In the genomic region with DNA sequence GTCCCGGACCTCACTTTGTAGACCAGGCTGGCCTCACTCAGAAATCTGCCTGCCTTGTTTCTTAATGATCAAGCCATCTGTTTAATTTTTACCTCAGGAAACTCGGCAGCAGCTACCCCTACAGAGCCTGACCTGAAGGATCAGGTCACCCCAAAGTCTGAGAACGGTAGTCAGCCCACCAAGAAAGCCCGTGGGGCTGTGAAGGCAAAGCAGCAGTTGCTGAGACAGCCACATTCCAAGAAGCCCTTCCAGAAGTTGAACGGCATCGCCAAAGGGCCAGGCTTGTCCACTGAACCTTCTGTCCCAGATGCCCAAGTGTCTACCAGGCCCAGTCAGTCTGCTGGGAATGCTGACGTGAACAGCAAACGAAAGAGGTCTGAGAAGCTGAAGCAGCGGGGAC, we compare ENCODE assay signal across 14 mouse cellular contexts. TPM values are rescaled to one million over a fixed set of nuclear protein-coding genes. Genes with fewer than 3 reads are reported as not detected.
DNase-seq lines count a peak whose midpoint lies in the region; ATAC-seq and TF ChIP-seq lines count a peak whose summit lies in the region.
"Had no signal": no experiment of that assay in that cellular context is flagged by ENCODE, and none has a peak within 500 bp of the region (broad histone marks: within the 10 kb centered on the region; RNA-seq: fewer than 3 reads in every experiment).

No protein-coding gene starts in this region.

- no peak overlapping the region for H3K4me2 ChIP-seq in kidney, embryonic 16.5 days (replicated peaks; ENCODE audit: low read depth, low read length)
- H3K4me2 ChIP-seq in midbrain, embryonic 15.5 days, result no peak overlapping the region
- no peak overlapping the region for H3K4me2 ChIP-seq in midbrain, postnatal 0 days (ENCODE audit: low read depth, low read length, poor library complexity, severe bottlenecking)
- no peak overlapping the region for H3K4me2 ChIP-seq in kidney, embryonic 15.5 days

- H3K4me3 ChIP-seq in kidney, adult 2 months (ENCODE audit: insufficient read depth, low read depth, low read length), result no peak overlapping the region
- no peak overlapping the region for H3K4me3 ChIP-seq in kidney, embryonic 16.5 days (ENCODE audit: low read length)
- no peak overlapping the region for H3K4me3 ChIP-seq in midbrain, embryonic 15.5 days
- no peak overlapping the region for H3K4me3 ChIP-seq in midbrain, postnatal 0 days (ENCODE audit: low read depth, low read length)
- H3K4me3 ChIP-seq in kidney, embryonic 15.5 days (replicated peaks), result no peak overlapping the region
- H3K4me3 ChIP-seq: forebrain, embryonic 15.5 days; heart, embryonic 15.5 days had no signal

- no peaks in the 10 kb centered on the region for H3K9me3 ChIP-seq in kidney, embryonic 16.5 days (ENCODE audit: low read length)
- no peaks in the 10 kb centered on the region for H3K9me3 ChIP-seq in midbrain, embryonic 15.5 days
- H3K9me3 ChIP-seq in midbrain, postnatal 0 days (ENCODE audit: low read length), result no peaks in the 10 kb centered on the region
- H3K9me3 ChIP-seq in kidney, embryonic 15.5 days (replicated peaks), result no peaks in the 10 kb centered on the region
- H3K9me3 ChIP-seq: forebrain, embryonic 15.5 days; heart, embryonic 15.5 days had no signal

- H3K9ac ChIP-seq in kidney, embryonic 16.5 days (replicated peaks; ENCODE audit: low read length), result no peak overlapping the region
- H3K9ac ChIP-seq in midbrain, embryonic 15.5 days, result no peak overlapping the region
- no peak overlapping the region for H3K9ac ChIP-seq in midbrain, postnatal 0 days (replicated peaks; ENCODE audit: low read length, poor library complexity, severe bottlenecking)
- H3K9ac ChIP-seq in kidney, embryonic 15.5 days, result no peak overlapping the region
- H3K9ac ChIP-seq: forebrain, embryonic 15.5 days; heart, embryonic 15.5 days had no signal

- H3K4me1 ChIP-seq in kidney, adult 2 months (ENCODE audit: control insufficient read depth, insufficient read depth, low read length), result peaks cover 21% of the 10 kb centered on the region
- peaks cover 45% of the 10 kb centered on the region for H3K4me1 ChIP-seq in kidney, embryonic 16.5 days (ENCODE audit: insufficient read depth, low read length)
- H3K4me1 ChIP-seq in midbrain, embryonic 15.5 days, result peaks cover 42% of the 10 kb centered on the region
- H3K4me1 ChIP-seq in midbrain, postnatal 0 days (ENCODE audit: insufficient read depth, low read length), result peaks cover 25% of the 10 kb centered on the region; the same call in 1 of the 2 replicates
- peaks cover 52% of the 10 kb centered on the region for H3K4me1 ChIP-seq in kidney, embryonic 15.5 days

- peak overlapping the region; percentile 40 for H3K27ac ChIP-seq in kidney, adult 2 months (ENCODE audit: insufficient read depth, low read depth, low read length)
- H3K27ac ChIP-seq in kidney, embryonic 16.5 days (ENCODE audit: low read length), result no peak overlapping the region
- peak overlapping the region; percentile 92; the same call in 1 of the 2 replicates for H3K27ac ChIP-seq in midbrain, embryonic 15.5 days
- H3K27ac ChIP-seq in midbrain, postnatal 0 days (ENCODE audit: low read depth, low read length), result no peak overlapping the region
- H3K27ac ChIP-seq in kidney, embryonic 15.5 days, result 0 out of 2 replicates have a peak overlapping the region, but pooled peaks have one; percentile 84

- DNase-seq in kidney, adult 2 months, result peak; percentile 62
- no peak for DNase-seq in midbrain, postnatal 0 days (ENCODE audit: low spot score)
- DNase-seq in left cerebral cortex, postnatal 36 days (ENCODE audit: low spot score in 2 of 2), result no peak
- DNase-seq: cerebellum, postnatal 10 days; embryo, embryonic 11 days; left cerebral cortex, postnatal 4 days; spleen, adult 18-20 months; thymus, adult 18-20 months had no signal

- 54% methylated on average over 9 of the region's 9 CpGs for WGBS in kidney, adult 2 months
- WGBS in kidney, embryonic 16.5 days, result 76% methylated on average over 9 of the region's 9 CpGs
- WGBS in midbrain, embryonic 15.5 days, result 84% methylated on average over 9 of the region's 9 CpGs
- WGBS in midbrain, postnatal 0 days, result 85% methylated on average over 9 of the region's 9 CpGs
- 80% methylated on average over 9 of the region's 9 CpGs for WGBS in kidney, embryonic 15.5 days

- no peaks in the 10 kb centered on the region for H3K27me3 ChIP-seq in kidney, adult 2 months (replicated peaks; ENCODE audit: control insufficient read depth, insufficient read depth, low read length)
- H3K27me3 ChIP-seq in kidney, embryonic 16.5 days (ENCODE audit: insufficient read depth, low read length), result no peaks in the 10 kb centered on the region
- H3K27me3 ChIP-seq in midbrain, embryonic 15.5 days (replicated peaks), result no peaks in the 10 kb centered on the region
- no peaks in the 10 kb centered on the region for H3K27me3 ChIP-seq in midbrain, postnatal 0 days (ENCODE audit: insufficient read depth, low read length)
- no peaks in the 10 kb centered on the region for H3K27me3 ChIP-seq in kidney, embryonic 15.5 days
- H3K27me3 ChIP-seq: forebrain, embryonic 15.5 days; heart, embryonic 15.5 days had no signal

- TF ChIP-seq CTCF in kidney, adult 2 months (conservative IDR thresholded peaks at IDR 0.05; ENCODE audit: insufficient read depth, insufficient read length, low read depth, low read length), result no peak
- no peak for TF ChIP-seq CTCF in midbrain, postnatal 0 days (IDR thresholded peaks at IDR 0.05)

- H3K36me3 ChIP-seq in kidney, adult 2 months (ENCODE audit: control insufficient read depth, insufficient read depth, low read length), result peaks cover 2% of the 10 kb centered on the region; the same call in 1 of the 2 replicates
- H3K36me3 ChIP-seq in kidney, embryonic 16.5 days (ENCODE audit: insufficient read depth, low read length), result peaks cover 46% of the 10 kb centered on the region
- peaks cover 34% of the 10 kb centered on the region for H3K36me3 ChIP-seq in midbrain, embryonic 15.5 days (replicated peaks)
- H3K36me3 ChIP-seq in midbrain, postnatal 0 days (ENCODE audit: insufficient read depth, low read length), result peaks cover 35% of the 10 kb centered on the region
- H3K36me3 ChIP-seq in kidney, embryonic 15.5 days, result peaks cover 58% of the 10 kb centered on the region

- intact Hi-C loops in left cerebral cortex, postnatal 36 days (cut with DNase I), result no loop called here

- no peak for TF ChIP-seq POLR2A in kidney, adult 2 months (IDR thresholded peaks at IDR 0.05; ENCODE audit: low read depth, low read length)

- ATAC-seq in kidney, embryonic 16.5 days (ENCODE audit: low FRiP score, low TSS enrichment), result no peak
- ATAC-seq in midbrain, embryonic 15.5 days (replicated peaks), result no peak
- no peak for ATAC-seq in midbrain, postnatal 0 days (ENCODE audit: low FRiP score)
- ATAC-seq in kidney, embryonic 15.5 days (replicated peaks; ENCODE audit: low FRiP score), result no peak
- ATAC-seq in granulocyte monocyte progenitor cell, adult 5-6 weeks (replicated peaks; ENCODE audit: poor library complexity, severe bottlenecking), result no peak

RNA-seq across cellular contexts. Expression of a gene that starts 1.1 kb away (rescaled TPM):
- 35.0 and 36.4 TPM in 2 replicates for polyA plus RNA-seq in kidney, adult 2 months (2012; rRNA removed)
- polyA plus RNA-seq in kidney, embryonic 16.5 days (2015; fragmentation: Nextera tagmentation; extraction: Ambion mirVana), result 7.9 and 8.7 TPM in 2 replicates
- 22.0 and 23.3 TPM in 2 replicates for polyA plus RNA-seq in midbrain, embryonic 15.5 days (2015; fragmentation: Nextera tagmentation; extraction: Ambion mirVana)
- total RNA-seq in midbrain, postnatal 0 days (2014; rRNA removed), result 33.3 and 33.9 TPM in 2 replicates
- 19.0 and 20.4 TPM in 2 replicates for polyA plus RNA-seq in midbrain, postnatal 0 days (2015; fragmentation: Nextera tagmentation; extraction: Ambion mirVana)
- polyA plus RNA-seq in kidney, embryonic 15.5 days (2015; fragmentation: Nextera tagmentation; extraction: Ambion mirVana), result 9.6 and 10.4 TPM in 2 replicates
- total RNA-seq in granulocyte monocyte progenitor cell, adult 5-6 weeks (2014; fragmentation: Nextera tagmentation), result 26.4 and 37.4 TPM in 2 replicates
- total RNA-seq in granulocyte monocyte progenitor cell, adult 5-6 weeks (2017), result 11.8 and 14.0 TPM in 2 replicates
- 10 to 100 TPM; 63.0 to 67.2 TPM for total RNA-seq in left cerebral cortex, postnatal 36 days (2021)

RNA-seq across cellular contexts. Expression of a gene that starts 12.2 kb away (rescaled TPM):
- 15.5 and 16.5 TPM in 2 replicates for polyA plus RNA-seq in kidney, adult 2 months (2012; rRNA removed)
- 68.6 and 69.3 TPM in 2 replicates for polyA plus RNA-seq in kidney, embryonic 16.5 days (2015; fragmentation: Nextera tagmentation; extraction: Ambion mirVana)
- 48.4 and 49.1 TPM in 2 replicates for polyA plus RNA-seq in midbrain, embryonic 15.5 days (2015; fragmentation: Nextera tagmentation; extraction: Ambion mirVana)
- total RNA-seq in midbrain, postnatal 0 days (2014; rRNA removed), result 34.5 and 45.8 TPM in 2 replicates
- polyA plus RNA-seq in midbrain, postnatal 0 days (2015; fragmentation: Nextera tagmentation; extraction: Ambion mirVana), result 41.4 and 42.6 TPM in 2 replicates
- polyA plus RNA-seq in kidney, embryonic 15.5 days (2015; fragmentation: Nextera tagmentation; extraction: Ambion mirVana), result 65.0 and 69.0 TPM in 2 replicates
- 65.6 and 82.8 TPM in 2 replicates for total RNA-seq in granulocyte monocyte progenitor cell, adult 5-6 weeks (2014; fragmentation: Nextera tagmentation)
- 79.2 and 82.4 TPM in 2 replicates for total RNA-seq in granulocyte monocyte progenitor cell, adult 5-6 weeks (2017)
- 10 to 100 TPM; 26.4 to 26.6 TPM for total RNA-seq in left cerebral cortex, postnatal 36 days (2021)

RNA-seq across cellular contexts. Expression of a gene that starts 22.4 kb away (rescaled TPM):
- polyA plus RNA-seq in kidney, adult 2 months (2012; rRNA removed), result 7,324 and 7,933 TPM in 2 replicates
- polyA plus RNA-seq in kidney, embryonic 16.5 days (2015; fragmentation: Nextera tagmentation; extraction: Ambion mirVana), result 2,036 and 2,102 TPM in 2 replicates
- polyA plus RNA-seq in midbrain, embryonic 15.5 days (2015; fragmentation: Nextera tagmentation; extraction: Ambion mirVana), result 1,389 and 1,453 TPM in 2 replicates
- 2,678 and 3,049 TPM in 2 replicates for total RNA-seq in midbrain, postnatal 0 days (2014; rRNA removed)
- polyA plus RNA-seq in midbrain, postnatal 0 days (2015; fragmentation: Nextera tagmentation; extraction: Ambion mirVana), result 1,705 and 1,726 TPM in 2 replicates
- 2,116 and 2,124 TPM in 2 replicates for polyA plus RNA-seq in kidney, embryonic 15.5 days (2015; fragmentation: Nextera tagmentation; extraction: Ambion mirVana)
- 2,842 and 3,031 TPM in 2 replicates for total RNA-seq in granulocyte monocyte progenitor cell, adult 5-6 weeks (2014; fragmentation: Nextera tagmentation)
- total RNA-seq in granulocyte monocyte progenitor cell, adult 5-6 weeks (2017), result 1,694 and 2,022 TPM in 2 replicates
- total RNA-seq in left cerebral cortex, postnatal 36 days (2021), result 1,000 to 10,000 TPM; 2,336 to 2,609 TPM

RNA-seq across cellular contexts. Expression of a gene that starts 47.6 kb away (rescaled TPM):
- 15.6 and 18.7 TPM in 2 replicates for polyA plus RNA-seq in kidney, adult 2 months (2012; rRNA removed)
- polyA plus RNA-seq in kidney, embryonic 16.5 days (2015; fragmentation: Nextera tagmentation; extraction: Ambion mirVana), result 151 and 163 TPM in 2 replicates
- 58.3 and 58.6 TPM in 2 replicates for polyA plus RNA-seq in midbrain, embryonic 15.5 days (2015; fragmentation: Nextera tagmentation; extraction: Ambion mirVana)
- total RNA-seq in midbrain, postnatal 0 days (2014; rRNA removed), result 29.8 and 33.7 TPM in 2 replicates
- polyA plus RNA-seq in midbrain, postnatal 0 days (2015; fragmentation: Nextera tagmentation; extraction: Ambion mirVana), result 18.4 and 21.0 TPM in 2 replicates
- polyA plus RNA-seq in kidney, embryonic 15.5 days (2015; fragmentation: Nextera tagmentation; extraction: Ambion mirVana), result 141 and 151 TPM in 2 replicates
- total RNA-seq in granulocyte monocyte progenitor cell, adult 5-6 weeks (2014; fragmentation: Nextera tagmentation), result 242 and 263 TPM in 2 replicates
- 242 and 288 TPM in 2 replicates for total RNA-seq in granulocyte monocyte progenitor cell, adult 5-6 weeks (2017)
- 10 to 100 TPM; 24.2 to 30.2 TPM for total RNA-seq in left cerebral cortex, postnatal 36 days (2021)

RNA-seq across cellular contexts. Expression of a gene that starts 47.7 kb away (rescaled TPM):
- polyA plus RNA-seq in kidney, adult 2 months (2012; rRNA removed), result 102 and 110 TPM in 2 replicates
- 213 and 228 TPM in 2 replicates for polyA plus RNA-seq in kidney, embryonic 16.5 days (2015; fragmentation: Nextera tagmentation; extraction: Ambion mirVana)
- 129 and 131 TPM in 2 replicates for polyA plus RNA-seq in midbrain, embryonic 15.5 days (2015; fragmentation: Nextera tagmentation; extraction: Ambion mirVana)
- 23.3 and 48.2 TPM in 2 replicates for total RNA-seq in midbrain, postnatal 0 days (2014; rRNA removed)
- polyA plus RNA-seq in midbrain, postnatal 0 days (2015; fragmentation: Nextera tagmentation; extraction: Ambion mirVana), result 136 and 145 TPM in 2 replicates
- polyA plus RNA-seq in kidney, embryonic 15.5 days (2015; fragmentation: Nextera tagmentation; extraction: Ambion mirVana), result 220 and 238 TPM in 2 replicates
- total RNA-seq in granulocyte monocyte progenitor cell, adult 5-6 weeks (2014; fragmentation: Nextera tagmentation), result 117 and 197 TPM in 2 replicates
- total RNA-seq in granulocyte monocyte progenitor cell, adult 5-6 weeks (2017), result 121 and 155 TPM in 2 replicates
- 10 to 100 TPM; 63.3 to 66.1 TPM for total RNA-seq in left cerebral cortex, postnatal 36 days (2021)

Comparison
In these comparisons a context has a peak if more than half of its experiments do, and no peak if none do; other contexts are left out.
1. H3K27ac ChIP-seq: peak in kidney, adult 2 months (single experiment), midbrain, embryonic 15.5 days (single experiment) and kidney, embryonic 15.5 days (single experiment); none in kidney, embryonic 16.5 days (single experiment) and midbrain, postnatal 0 days (single experiment).